Mouse (Mus musculus) v-Abl transformed pro-B cells (cell line): ENCODE measurements around the gene Opcml.

Source experiments
- in situ Hi-C, 2 experiments: fragments of 400-800 bp; cut with MboI; formaldehyde crosslinking; loops; one replicate each; pipeline ENCODE4 v1.15.1; 2025; ENCODE audit not compliant: unreplicated experiment in 2 of 2

Gene Opcml

GRCm38 (mm10) chr9:28403831-28404562 lies 613.4 kb downstream of the Opcml start:
- in situ Hi-C loops, result loop anchor here in 1 of 2 experiments (10.0 kb wide), 1 partner anchor 1251 kb away; no protein-coding TSS in a partner anchor

- in situ Hi-C loops, result loop anchor here (5.0 to 10.0 kb wide), 2 partner anchors 1243 to 1250 kb away; no protein-coding TSS in a partner anchor
Observed at GRCm38 (mm10) chr9:28404616-28405015, 614.0 kb downstream of the Opcml start.

GRCm38 (mm10) chr9:28405816-28406215 lies 615.2 kb downstream of the Opcml start:
- in situ Hi-C loops, result loop anchor here (5.0 to 10.0 kb wide), 2 partner anchors 1241 to 1249 kb away; no protein-coding TSS in a partner anchor

- in situ Hi-C loops, result no loop called here
Observed at GRCm38 (mm10) chr9:28420808-28421207, 630.2 kb downstream of the Opcml start.

- in situ Hi-C loops, result no loop called here
Observed at GRCm38 (mm10) chr9:28423407-28423806, 632.8 kb downstream of the Opcml start.

- in situ Hi-C loops, result no loop called here
Observed at GRCm38 (mm10) chr9:28432159-28432558, 641.6 kb downstream of the Opcml start.

GRCm38 (mm10) chr9:28438752-28439151 lies 648.2 kb downstream of the Opcml start:
- in situ Hi-C loops, result no loop called here

GRCm38 (mm10) chr9:28439433-28440191 lies 649.0 kb downstream of the Opcml start:
- in situ Hi-C loops, result no loop called here

GRCm38 (mm10) chr9:28440192-28440795 lies 649.7 kb downstream of the Opcml start:
- in situ Hi-C loops, result no loop called here

- in situ Hi-C loops, result no loop called here
Observed at GRCm38 (mm10) chr9:28444485-28444884, 653.9 kb downstream of the Opcml start.

GRCm38 (mm10) chr9:28444972-28445371 lies 654.4 kb downstream of the Opcml start:
- in situ Hi-C loops, result no loop called here

- in situ Hi-C loops, result no loop called here
Observed at GRCm38 (mm10) chr9:28445863-28446262, 655.3 kb downstream of the Opcml start.

- in situ Hi-C loops, result no loop called here
Observed at GRCm38 (mm10) chr9:28446278-28447064, 655.9 kb downstream of the Opcml start.

GRCm38 (mm10) chr9:28452509-28452908 lies 661.9 kb downstream of the Opcml start:
- in situ Hi-C loops, result no loop called here

GRCm38 (mm10) chr9:28453062-28453461 lies 662.5 kb downstream of the Opcml start:
- in situ Hi-C loops, result no loop called here

GRCm38 (mm10) chr9:28457982-28458770 lies 667.6 kb downstream of the Opcml start:
- in situ Hi-C loops, result no loop called here

- in situ Hi-C loops, result no loop called here
Observed at GRCm38 (mm10) chr9:28463622-28464021, 673.0 kb downstream of the Opcml start.

- in situ Hi-C loops, result no loop called here
Observed at GRCm38 (mm10) chr9:28469419-28469818, 678.8 kb downstream of the Opcml start.

- in situ Hi-C loops, result no loop called here
Observed at GRCm38 (mm10) chr9:28471501-28471900, 680.9 kb downstream of the Opcml start.

- in situ Hi-C loops, result no loop called here
Observed at GRCm38 (mm10) chr9:28474586-28474985, 684.0 kb downstream of the Opcml start.
